Mouse (Mus musculus): ENCODE results near the gene Eps8l2. TPM values are rescaled to one million over a fixed set of nuclear protein-coding genes. Genes with fewer than 3 reads are reported as not detected.

Eps8l2 gene
- under 1 TPM in 1 of 2 experiments, not detected in 1; 0.09 TPM for polyA plus RNA-seq (2017; shearing (Covaris generic))

GRCm38 (mm10) chr7:141338576-141339131 lies at the start of gene Eps8l2:
Gene Eps8l2, plus strand, starts transcription at chr7:141338880.

GRCm38 (mm10) chr7:141291921-141292582 lies 46.6 kb upstream of the Eps8l2 start, which contains the start of gene Drd4:
Gene Drd4, plus strand, starts transcription at chr7:141292006.

GRCm38 (mm10) chr7:141327469-141328372 lies 11.0 kb upstream of the Eps8l2 start, which contains the start of the genes Deaf1 and Tmem80:
Gene Deaf1, minus strand, starts transcription at chr7:141327690.
Gene Tmem80, plus strand, starts transcription at chr7:141327739.

GRCm38 (mm10) chr7:141391625-141392551 lies 53.2 kb downstream of the Eps8l2 start, which contains the start of gene Taldo1:
Gene Taldo1, plus strand, starts transcription at chr7:141392199.

Other genes starting within 250 kb of the Eps8l2 start
- gene Sigirr, start 238.3 kb upstream of the Eps8l2 start, polyA plus RNA-seq (2017; shearing (Covaris generic)): 100 to 1,000 TPM; 176 to 187 TPM
- not detected for gene Ano9, start 221.1 kb upstream of the Eps8l2 start, polyA plus RNA-seq (2017; shearing (Covaris generic))
- 10 to 100 TPM; 17.3 to 22.2 TPM for gene Ptdss2, start 216.5 kb upstream of the Eps8l2 start, polyA plus RNA-seq (2017; shearing (Covaris generic))
- gene Rnh1, start 166.0 kb upstream of the Eps8l2 start, polyA plus RNA-seq (2017; shearing (Covaris generic)): 100 to 1,000 TPM; 107 to 150 TPM
- 10 to 100 TPM; 56.0 to 61.9 TPM for gene Hras, start 144.9 kb upstream of the Eps8l2 start, polyA plus RNA-seq (2017; shearing (Covaris generic))
- gene Lrrc56, start 144.7 kb upstream of the Eps8l2 start, polyA plus RNA-seq (2017; shearing (Covaris generic)): 1 to 10 TPM; 2.2 to 5.0 TPM
- gene Lmntd2, start 124.8 kb upstream of the Eps8l2 start, polyA plus RNA-seq (2017; shearing (Covaris generic)): 1 to 10 TPM; 8.3 to 9.9 TPM
- gene Rassf7, start 123.0 kb upstream of the Eps8l2 start, polyA plus RNA-seq (2017; shearing (Covaris generic)): 10 to 100 TPM; 18.6 to 23.4 TPM
- gene Phrf1, start 110.1 kb upstream of the Eps8l2 start, polyA plus RNA-seq (2017; shearing (Covaris generic)): 10 to 100 TPM; 55.5 to 85.8 TPM
- 100 to 1,000 TPM; 105 to 126 TPM for gene Irf7, start 72.4 kb upstream of the Eps8l2 start, polyA plus RNA-seq (2017; shearing (Covaris generic))
- under 1 TPM in 1 of 2 experiments, not detected in 1; 0.07 TPM for gene Cdhr5, start 62.1 kb upstream of the Eps8l2 start, polyA plus RNA-seq (2017; shearing (Covaris generic))
- gene Sct, start 59.7 kb upstream of the Eps8l2 start, polyA plus RNA-seq (2017; shearing (Covaris generic)): not detected
- gene Drd4, start 46.9 kb upstream of the Eps8l2 start, polyA plus RNA-seq (2017; shearing (Covaris generic)): under 1 TPM in 1 of 2 experiments, not detected in 1; 0.06 TPM
- gene Deaf1, start 11.2 kb upstream of the Eps8l2 start, polyA plus RNA-seq (2017; shearing (Covaris generic)): 10 to 100 TPM; 48.0 to 58.2 TPM
- gene Tmem80, start 11.1 kb upstream of the Eps8l2 start, polyA plus RNA-seq (2017; shearing (Covaris generic)): 10 to 100 TPM; 37.5 to 40.6 TPM
- 100 to 1,000 TPM; 342 to 415 TPM for gene Taldo1, start 53.3 kb downstream of the Eps8l2 start, polyA plus RNA-seq (2017; shearing (Covaris generic))
- gene Gatd1, start 75.3 kb downstream of the Eps8l2 start, polyA plus RNA-seq (2017; shearing (Covaris generic)): 10 to 100 TPM; 72.8 to 73.0 TPM
- gene Cend1, start 90.6 kb downstream of the Eps8l2 start, polyA plus RNA-seq (2017; shearing (Covaris generic)): under 1 TPM; 0.39 to 0.96 TPM
- 10 to 100 TPM; 56.7 to 57.4 TPM for gene Slc25a22, start 99.0 kb downstream of the Eps8l2 start, polyA plus RNA-seq (2017; shearing (Covaris generic))
- gene Pidd1, start 105.1 kb downstream of the Eps8l2 start, polyA plus RNA-seq (2017; shearing (Covaris generic)): 10 to 100 TPM; 10.4 to 10.6 TPM
- 1,000 to 10,000 TPM; 1,171 to 2,116 TPM for gene Rplp2, start 108.5 kb downstream of the Eps8l2 start, polyA plus RNA-seq (2017; shearing (Covaris generic))
- 10 to 100 TPM; 88.2 to 90.1 TPM for gene Pnpla2, start 116.3 kb downstream of the Eps8l2 start, polyA plus RNA-seq (2017; shearing (Covaris generic))
- under 1 TPM in 1 of 2 experiments, not detected in 1; 0.59 TPM for gene Cracr2b, start 122.2 kb downstream of the Eps8l2 start, polyA plus RNA-seq (2017; shearing (Covaris generic))
- gene Cd151, start 128.5 kb downstream of the Eps8l2 start, polyA plus RNA-seq (2017; shearing (Covaris generic)): 10 to 100 TPM in 1 of 2 experiments, 1 to 10 TPM in 1; 6.6 to 10.4 TPM
- gene Polr2l, start 136.3 kb downstream of the Eps8l2 start, polyA plus RNA-seq (2017; shearing (Covaris generic)): 10 to 100 TPM; 33.5 to 36.8 TPM
- gene Tspan4, start 136.4 kb downstream of the Eps8l2 start, polyA plus RNA-seq (2017; shearing (Covaris generic)): 1 to 10 TPM; 2.9 to 3.2 TPM
- 10 to 100 TPM; 10.7 to 19.5 TPM for gene Chid1, start 201.0 kb downstream of the Eps8l2 start, polyA plus RNA-seq (2017; shearing (Covaris generic))
- gene Ap2a2, start 223.3 kb downstream of the Eps8l2 start, polyA plus RNA-seq (2017; shearing (Covaris generic)): 10 to 100 TPM; 35.9 to 51.1 TPM